Mouse (Mus musculus) C2C12 (cell line): Measurements from ENCODE around the gene Olfr1375.

ENCODE experiments used
- CTCF ChIP-seq: IDR thresholded peaks from one replicate; pipeline ENCODE4 v1.5.1; 2011; ENCODE audit not compliant: control insufficient read depth, insufficient read depth, insufficient read length
- USF1 ChIP-seq: IDR thresholded peaks from one replicate; pipeline ENCODE4 v1.6.1; 2011; ENCODE audit warnings: low read depth, mild to moderate bottlenecking, control low read depth, moderate library complexity

DNA sequence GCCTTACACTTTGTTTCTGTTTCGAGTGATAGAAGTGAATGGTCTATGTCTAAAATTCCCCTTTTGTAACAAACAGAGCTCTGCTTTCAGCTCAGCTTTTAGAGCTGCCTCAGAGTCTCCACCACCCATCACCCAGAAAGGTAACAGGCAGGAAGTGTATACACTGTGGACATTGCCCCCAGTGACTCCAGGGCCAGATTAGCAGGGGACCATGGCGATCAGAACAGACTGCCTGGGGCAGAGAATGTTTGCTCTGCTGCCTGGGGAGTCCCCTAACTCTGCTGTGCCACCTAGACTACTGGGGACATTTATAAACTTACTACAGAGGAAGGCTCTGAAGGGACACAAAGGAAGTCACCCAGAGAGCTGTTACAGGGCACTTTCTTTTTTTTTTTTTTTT, 31.6 kb upstream of the Olfr1375 start:
- no peak for TF ChIP-seq USF1
- no peak for TF ChIP-seq CTCF
